Mouse (Mus musculus) midbrain, embryonic 12.5 days (tissue): ENCODE results near the gene Dennd4c. TPM values are rescaled to one million over a fixed set of nuclear protein-coding genes. Genes with fewer than 3 reads are reported as not detected.
A peak's percentile ranks its signal among the peaks of the same experiment; 100 is the strongest.

Experiments
- ATAC-seq: fragments of 200-750 bp; cut with Nextera tagmentation; 2 replicates; pipeline ENCODE4 v1.8.0; 2017; ENCODE audit warnings: low read depth, moderate TSS enrichment, moderate library complexity; ENCODE audit not compliant: low FRiP score
- H3K27ac ChIP-seq: fragments of 300-500 bp; sonication (generic); replicated peaks from 2 replicates; pipeline ENCODE4 v1.5.1; 2016; ENCODE audit warnings: mild to moderate bottlenecking
- H3K27me3 ChIP-seq: fragments of 300-500 bp; sonication (generic); 2 replicates; pipeline ENCODE4 v1.6.1; 2016; ENCODE audit warnings: mild to moderate bottlenecking
- H3K36me3 ChIP-seq: fragments of 300-500 bp; sonication (generic); 2 replicates; pipeline ENCODE4 v1.6.1; 2016
- H3K4me1 ChIP-seq: fragments of 300-500 bp; sonication (generic); 2 replicates; pipeline ENCODE4 v1.6.1; 2016
- H3K4me2 ChIP-seq: fragments of 300-500 bp; sonication (generic); replicated peaks from 2 replicates; pipeline ENCODE4 v1.6.1; 2016; ENCODE audit warnings: mild to moderate bottlenecking, moderate library complexity
- H3K4me3 ChIP-seq: fragments of 300-500 bp; sonication (generic); 2 replicates; pipeline ENCODE4 v1.5.1; 2016; ENCODE audit warnings: mild to moderate bottlenecking
- H3K9ac ChIP-seq: fragments of 300-500 bp; sonication (generic); replicated peaks from 2 replicates; pipeline ENCODE4 v1.6.1; 2016; ENCODE audit warnings: mild to moderate bottlenecking, moderate library complexity
- H3K9me3 ChIP-seq: fragments of 300-500 bp; sonication (generic); 2 replicates; pipeline ENCODE4 v1.6.1; 2016; ENCODE audit warnings: mild to moderate bottlenecking
- WGBS: fragments of 180-500 bp; shearing (Covaris S2); methylation state at CpG from one replicate; pipeline ENCODE4 v1.1.7; 2016; 5-methylcytosine and 5-hydroxymethylcytosine counted together
- polyA plus RNA-seq: library from polyadenylated mRNA; unstranded; fragments of >200 nt; fragmentation: Nextera tagmentation; extraction: Ambion mirVana; gene quantifications from 2 replicates; pipeline ENCODE4 v1.2.1, GENCODE M21; 2016

Dennd4c gene
- polyA plus RNA-seq: 6.1 and 10.3 TPM in 2 replicates

DNA sequence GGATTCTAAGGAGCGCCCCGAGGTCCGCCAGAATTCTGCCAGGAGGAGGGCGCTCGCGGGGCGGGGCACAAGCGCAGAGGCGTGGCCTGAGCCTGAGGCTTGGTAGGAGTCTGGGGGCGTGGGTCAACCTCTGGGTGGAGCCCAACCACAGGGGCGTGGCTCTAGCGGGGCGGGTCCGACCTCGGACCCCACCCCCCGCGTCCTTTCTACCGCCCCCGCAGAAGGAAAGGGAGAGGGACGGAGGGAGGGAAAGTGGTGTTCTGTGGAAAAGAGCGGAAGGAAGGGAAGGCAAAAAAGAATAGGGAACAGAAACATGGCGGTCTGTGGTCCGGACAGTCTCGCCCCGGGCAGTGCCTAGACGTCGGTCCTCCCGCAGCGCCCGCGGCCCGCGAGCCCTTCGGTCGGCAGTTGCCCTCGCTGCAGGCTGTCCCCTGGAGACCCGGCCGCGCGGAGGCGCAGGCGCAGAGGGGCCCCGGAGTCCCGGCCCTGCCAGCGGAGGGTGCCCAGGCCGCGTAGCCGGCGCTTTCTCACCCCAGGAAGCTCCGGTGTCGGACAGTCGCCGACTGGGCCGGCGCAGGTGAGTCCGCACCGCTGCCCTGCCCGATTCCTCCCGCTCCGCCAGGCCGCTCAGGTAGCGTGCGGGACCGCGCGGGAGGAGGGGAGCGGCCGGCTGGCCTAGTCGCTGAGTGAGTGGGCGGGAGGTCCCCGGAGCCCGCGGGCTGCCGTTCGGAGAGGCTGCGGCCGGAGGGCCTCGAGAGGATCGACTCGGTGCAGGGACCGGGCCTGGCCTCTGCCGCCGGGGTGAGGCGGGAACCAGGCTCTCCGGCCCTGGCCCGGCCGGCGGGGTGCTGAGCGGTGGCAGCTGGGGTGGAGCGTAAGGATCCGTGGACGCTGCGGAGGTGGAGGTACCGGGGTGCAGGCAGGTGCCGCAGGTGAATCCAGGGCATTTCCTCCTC, at the start of gene Dennd4c:
TSS of gene Dennd4c (plus strand) at position 220 of the 956 bp plus-strand sequence.
- peaks cover 13% of the 10 kb centered on the region for H3K4me1 ChIP-seq
- ATAC-seq: peak; percentile 96
- peak within 1 kb of the TSS; percentile 92 for H3K9ac ChIP-seq
- H3K27me3 ChIP-seq: no peaks in the 10 kb centered on the region
- H3K27ac ChIP-seq: peak within 1 kb of the TSS; percentile 88
- peak within 1 kb of the TSS; percentile 85 for H3K4me2 ChIP-seq
- no peaks in the 10 kb centered on the region for H3K36me3 ChIP-seq
- WGBS: under 1% methylated on average over 76 of the region's 95 CpGs
- peak within 1 kb of the TSS; percentile 97 for H3K4me3 ChIP-seq
- H3K9me3 ChIP-seq: no peaks in the 10 kb centered on the region

DNA sequence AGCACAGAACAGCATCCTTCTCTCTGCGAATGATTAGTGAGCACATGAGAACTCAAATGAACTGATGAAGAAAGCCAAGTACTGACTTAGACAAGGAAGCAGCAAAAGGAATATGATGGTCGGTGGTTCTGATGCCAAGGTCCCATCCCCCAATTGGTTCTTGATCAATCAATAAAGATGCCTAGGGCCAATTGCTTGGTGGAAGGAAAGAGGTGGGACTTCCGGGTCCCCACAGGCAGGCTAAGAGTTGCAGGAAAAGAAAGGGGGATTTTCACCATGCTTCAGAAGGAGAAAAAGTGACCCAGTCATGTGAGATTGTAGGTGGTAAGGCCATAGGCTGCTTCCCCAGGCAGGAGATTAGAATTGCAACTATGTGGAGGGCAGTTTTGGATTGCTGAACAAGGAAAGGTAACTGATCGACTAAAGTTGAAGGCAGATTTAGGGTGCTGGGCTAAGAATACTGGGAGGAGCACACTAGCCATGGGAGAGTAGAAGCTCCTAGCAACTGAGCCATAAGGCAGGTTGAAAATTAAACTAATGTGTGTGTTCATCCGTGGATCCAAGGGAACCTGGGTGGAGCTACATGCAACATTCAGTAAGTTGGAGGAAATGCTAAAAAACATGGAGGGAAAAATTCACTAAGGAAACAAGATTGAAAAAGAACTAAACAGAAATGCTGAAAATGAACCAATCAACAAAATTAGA, 49.0 kb upstream of the Dennd4c start:
- 72% methylated on average over 5 of the region's 5 CpGs for WGBS
- H3K9me3 ChIP-seq: no peaks in the 10 kb centered on the region

DNA sequence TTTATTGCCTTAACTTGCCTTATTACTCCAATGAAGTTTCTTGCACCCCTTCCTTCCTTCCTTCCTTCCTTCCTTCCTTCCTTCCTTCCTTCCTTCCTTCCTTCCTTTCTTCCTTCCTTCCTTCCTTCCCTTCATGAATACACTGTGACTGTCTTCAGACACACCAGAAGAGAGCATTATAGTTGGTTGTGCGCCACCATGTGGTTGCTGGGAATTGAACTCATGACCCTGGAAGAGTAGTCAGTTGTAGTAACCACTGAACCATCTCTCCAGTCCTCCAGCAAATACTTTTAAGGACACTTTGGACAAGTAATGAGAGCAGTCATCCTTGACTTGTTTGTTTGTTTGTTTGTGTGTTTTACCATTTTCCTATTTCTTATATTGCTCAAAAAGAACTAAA, 39.6 kb upstream of the Dennd4c start:
- WGBS: 24% methylated on average over 1 of the region's 1 CpGs
- Histone ChIP-seq H3K9me3 (no peaks in the 10 kb centered on the region), H3K27me3 (no peaks in the 10 kb centered on the region), H3K4me1 (no peaks in the 10 kb centered on the region), H3K27ac (no peak overlapping the region), H3K4me2 (no peak overlapping the region), H3K9ac (no peak overlapping the region), H3K4me3 (no peak overlapping the region), H3K36me3 (no peaks in the 10 kb centered on the region)
- no peak for ATAC-seq

More for the DNA sequence above, 49.0 kb upstream of the Dennd4c start:
- Histone ChIP-seq H3K27ac (no peak overlapping the region), H3K4me2 (no peak overlapping the region), H3K4me3 (no peak overlapping the region), H3K36me3 (no peaks in the 10 kb centered on the region), H3K9ac (no peak overlapping the region), H3K4me1 (no peaks in the 10 kb centered on the region), H3K27me3 (no peaks in the 10 kb centered on the region)
- ATAC-seq: no peak

DNA sequence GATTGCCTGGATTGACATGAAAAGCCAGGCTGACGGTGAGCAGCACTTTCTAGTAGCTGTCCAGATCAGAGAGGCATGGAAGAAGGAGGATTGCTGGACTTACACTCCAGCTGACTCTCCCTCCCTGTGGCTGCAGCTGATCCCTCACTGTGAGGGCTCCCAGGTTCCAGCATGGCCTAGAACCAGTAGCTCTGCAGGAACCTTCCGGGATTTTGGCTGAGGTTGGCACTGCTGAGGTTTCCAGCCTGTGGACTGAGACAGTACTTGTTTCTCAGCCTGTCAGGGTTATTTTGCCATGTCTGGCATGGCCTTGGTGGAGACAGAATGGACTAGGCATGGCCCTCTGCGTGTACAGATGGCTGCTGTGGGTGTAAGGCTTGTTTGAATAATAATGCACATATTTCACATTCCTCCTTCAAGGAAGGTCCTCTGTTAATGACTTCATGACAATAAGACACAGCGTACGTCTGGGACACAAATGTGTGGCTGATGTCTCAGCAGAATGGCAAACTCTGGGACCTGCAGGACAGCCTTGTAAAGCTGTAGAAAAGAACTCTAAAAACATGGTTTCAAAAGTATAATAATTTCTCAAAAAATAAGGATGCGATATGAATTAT, 38.2 kb upstream of the Dennd4c start:
- 73% methylated on average over 6 of the region's 6 CpGs for WGBS
- no peak overlapping the region for H3K9ac ChIP-seq
- H3K27ac ChIP-seq: no peak overlapping the region
- no peaks in the 10 kb centered on the region for H3K4me1 ChIP-seq
- no peaks in the 10 kb centered on the region for H3K9me3 ChIP-seq
- no peaks in the 10 kb centered on the region for H3K27me3 ChIP-seq
- H3K4me2 ChIP-seq: no peak overlapping the region
- ATAC-seq: no peak
- no peak overlapping the region for H3K4me3 ChIP-seq
- H3K36me3 ChIP-seq: no peaks in the 10 kb centered on the region

DNA sequence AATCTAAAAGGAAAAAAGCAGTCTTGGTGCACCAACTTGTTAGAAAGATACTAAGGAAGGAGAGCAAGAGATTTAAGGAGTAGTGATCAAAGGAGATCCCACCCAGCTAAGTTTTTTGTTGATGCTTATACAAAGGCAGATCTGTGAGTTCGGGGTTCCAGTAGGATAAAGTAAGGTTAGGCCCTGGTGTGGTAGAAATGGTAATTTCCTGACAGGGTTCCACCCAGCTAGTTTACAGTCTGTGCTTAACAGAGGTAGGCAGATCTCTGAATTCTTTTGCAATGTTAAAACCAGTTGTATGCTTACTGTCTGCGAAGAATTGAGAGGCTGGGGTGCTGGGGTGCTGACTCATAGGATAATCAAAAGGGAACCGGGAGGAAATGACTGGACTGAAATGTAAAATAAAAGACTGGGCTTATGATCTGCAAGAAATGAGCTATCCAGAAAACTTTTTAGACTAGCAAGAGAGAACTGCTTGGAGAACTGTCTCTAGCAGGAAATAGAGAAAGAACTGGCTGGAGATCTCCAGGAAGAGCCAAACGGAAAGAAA, 37.6 kb upstream of the Dennd4c start:
- Histone ChIP-seq H3K36me3 (no peaks in the 10 kb centered on the region), H3K27ac (no peak overlapping the region), H3K9me3 (no peaks in the 10 kb centered on the region), H3K9ac (no peak overlapping the region), H3K4me2 (no peak overlapping the region), H3K27me3 (no peaks in the 10 kb centered on the region), H3K4me3 (no peak overlapping the region), H3K4me1 (no peaks in the 10 kb centered on the region)
- WGBS: 76% methylated on average over 4 of the region's 4 CpGs
- no peak for ATAC-seq

DNA sequence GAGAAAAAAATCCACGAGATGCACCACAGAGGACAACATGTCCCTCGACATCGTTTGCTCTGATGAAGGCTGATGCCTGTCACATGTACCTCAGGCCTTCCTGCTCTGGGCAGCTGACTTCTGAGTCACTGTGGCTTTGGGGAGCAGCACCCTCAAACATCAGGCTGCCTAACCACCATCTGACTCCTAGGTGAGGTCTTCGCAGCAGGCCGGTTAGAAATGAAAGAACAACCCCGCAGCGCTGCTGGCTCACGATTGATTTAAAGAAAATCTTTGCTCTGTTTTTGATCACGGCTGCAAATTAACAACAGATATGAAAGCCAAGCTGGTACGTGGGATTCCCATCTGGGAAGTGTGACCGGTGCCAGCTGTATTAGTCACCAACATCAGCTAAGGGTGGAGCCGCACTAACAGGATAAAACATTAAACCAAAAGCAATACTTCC, 35.6 kb upstream of the Dennd4c start:
- ATAC-seq: no peak
- no peaks in the 10 kb centered on the region for H3K27me3 ChIP-seq
- no peaks in the 10 kb centered on the region for H3K36me3 ChIP-seq
- no peak overlapping the region for H3K4me2 ChIP-seq
- no peaks in the 10 kb centered on the region for H3K4me1 ChIP-seq
- H3K4me3 ChIP-seq: no peak overlapping the region
- no peaks in the 10 kb centered on the region for H3K9me3 ChIP-seq
- H3K27ac ChIP-seq: no peak overlapping the region
- H3K9ac ChIP-seq: no peak overlapping the region
- 87% methylated on average over 12 of the region's 12 CpGs for whole genome bisulfite sequencing

DNA sequence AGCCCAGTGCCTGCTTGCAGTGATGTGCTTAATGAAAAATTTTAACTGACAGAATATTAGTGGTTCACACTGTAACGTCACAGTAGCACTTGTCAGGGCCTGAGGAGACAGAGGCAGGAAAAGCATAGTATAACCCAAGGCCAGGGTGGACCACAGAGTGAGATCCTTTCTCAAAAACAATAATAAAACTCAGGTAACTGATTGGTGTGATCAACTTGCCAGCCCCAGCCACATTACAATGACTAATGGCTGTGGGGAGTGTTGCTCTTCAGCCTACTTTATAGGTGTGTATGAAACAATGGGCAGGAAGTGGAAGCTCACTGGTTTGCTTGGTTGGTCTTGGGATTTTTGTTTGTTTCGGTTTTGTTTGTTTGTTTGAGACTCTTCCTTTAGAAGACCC, 34.8 kb upstream of the Dennd4c start:
- Histone ChIP-seq H3K4me2 (no peak overlapping the region), H3K9me3 (no peaks in the 10 kb centered on the region), H3K4me1 (no peaks in the 10 kb centered on the region), H3K36me3 (no peaks in the 10 kb centered on the region), H3K27me3 (no peaks in the 10 kb centered on the region), H3K4me3 (no peak overlapping the region), H3K9ac (no peak overlapping the region), H3K27ac (no peak overlapping the region)
- ATAC-seq: no peak
- WGBS: 86% methylated on average over 2 of the region's 2 CpGs

DNA sequence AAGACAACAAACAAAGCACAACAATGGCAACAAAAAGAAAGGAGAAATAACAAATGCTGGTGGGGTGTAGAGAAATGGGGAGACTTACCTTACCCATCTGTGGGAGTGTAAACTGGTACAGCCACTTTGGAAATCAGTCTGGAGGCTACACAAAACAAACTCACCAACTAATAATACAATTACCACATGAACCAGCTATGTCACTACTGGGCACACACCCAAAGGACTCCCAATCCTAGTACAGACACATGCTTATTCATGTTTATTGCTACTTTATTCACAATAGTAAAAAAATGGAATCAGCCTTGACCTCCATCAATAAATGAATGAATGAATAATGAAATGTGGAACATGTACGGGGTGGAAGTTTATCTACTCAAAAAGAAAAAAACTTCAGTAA, 33.0 kb upstream of the Dennd4c start:
- no peak overlapping the region for H3K4me3 ChIP-seq
- no peaks in the 10 kb centered on the region for H3K9me3 ChIP-seq
- 93% methylated on average over 1 of the region's 1 CpGs for WGBS
- ATAC-seq: no peak
- no peaks in the 10 kb centered on the region for H3K36me3 ChIP-seq
- no peaks in the 10 kb centered on the region for H3K27me3 ChIP-seq
- H3K9ac ChIP-seq: no peak overlapping the region
- H3K4me2 ChIP-seq: no peak overlapping the region
- H3K27ac ChIP-seq: no peak overlapping the region
- H3K4me1 ChIP-seq: no peaks in the 10 kb centered on the region

DNA sequence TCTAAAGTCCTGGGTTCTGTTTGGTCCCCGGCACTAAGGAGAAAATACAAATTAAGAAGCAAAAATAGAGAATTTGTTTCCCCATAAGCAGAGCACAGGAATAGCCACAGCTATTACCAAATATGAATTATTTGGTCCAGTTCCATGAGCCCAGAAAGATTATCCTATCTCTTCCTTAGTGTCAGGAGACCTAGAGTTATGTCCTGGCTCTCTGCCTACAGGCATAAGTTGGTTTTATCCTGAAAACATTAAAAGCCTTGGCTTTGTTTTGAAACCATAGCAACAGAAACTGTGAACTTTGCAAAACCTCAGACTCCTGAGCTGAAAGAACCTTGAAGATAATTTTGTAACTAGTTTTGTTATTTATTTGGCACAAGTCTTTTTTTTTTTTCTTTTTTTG, 31.2 kb upstream of the Dennd4c start:
- no peaks in the 10 kb centered on the region for H3K9me3 ChIP-seq

DNA sequence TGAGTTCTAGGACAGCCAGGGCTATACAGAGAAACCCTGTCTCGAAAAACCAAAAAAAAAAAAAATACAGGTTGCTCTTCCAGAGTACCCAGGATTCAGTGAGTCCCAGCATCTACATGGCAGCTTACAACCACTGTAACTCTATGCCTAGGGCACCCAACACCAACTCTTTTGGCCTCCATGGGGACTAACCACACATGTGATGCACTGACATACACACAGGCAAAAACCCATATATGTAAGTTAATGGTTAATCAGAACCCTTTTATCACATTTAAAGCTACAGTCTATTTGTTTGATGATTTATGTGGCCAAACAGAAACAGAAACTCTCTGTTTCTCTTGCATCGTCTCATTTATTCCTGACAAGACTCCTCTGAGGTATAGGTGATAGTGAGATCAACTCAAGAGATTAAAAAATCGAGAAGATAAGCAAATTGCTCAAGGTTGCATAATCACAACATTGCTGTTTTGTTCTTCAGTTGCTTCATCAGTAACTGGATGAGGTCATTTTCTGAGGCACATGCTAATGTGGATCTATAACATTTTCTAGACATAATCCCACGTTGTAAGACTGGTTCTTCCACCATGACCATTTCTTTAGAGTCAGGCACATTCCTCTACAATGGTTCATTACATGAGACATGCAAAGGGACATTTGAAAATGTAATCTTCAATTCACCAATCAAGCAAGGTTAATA, 29.3 kb upstream of the Dennd4c start:
- Histone ChIP-seq H3K9ac (no peak overlapping the region), H3K9me3 (no peaks in the 10 kb centered on the region), H3K27me3 (no peaks in the 10 kb centered on the region), H3K4me1 (no peaks in the 10 kb centered on the region), H3K36me3 (no peaks in the 10 kb centered on the region), H3K4me2 (no peak overlapping the region), H3K27ac (no peak overlapping the region), H3K4me3 (no peak overlapping the region)
- no peak for ATAC-seq
- WGBS: 80% methylated on average over 4 of the region's 4 CpGs

More for the DNA sequence above, 31.2 kb upstream of the Dennd4c start:
- ATAC-seq: no peak
- WGBS: 100% methylated on average over 1 of the region's 1 CpGs
- Histone ChIP-seq H3K4me3 (no peak overlapping the region), H3K9ac (no peak overlapping the region), H3K36me3 (no peaks in the 10 kb centered on the region), H3K27me3 (no peaks in the 10 kb centered on the region), H3K4me1 (no peaks in the 10 kb centered on the region), H3K27ac (no peak overlapping the region), H3K4me2 (no peak overlapping the region)

DNA sequence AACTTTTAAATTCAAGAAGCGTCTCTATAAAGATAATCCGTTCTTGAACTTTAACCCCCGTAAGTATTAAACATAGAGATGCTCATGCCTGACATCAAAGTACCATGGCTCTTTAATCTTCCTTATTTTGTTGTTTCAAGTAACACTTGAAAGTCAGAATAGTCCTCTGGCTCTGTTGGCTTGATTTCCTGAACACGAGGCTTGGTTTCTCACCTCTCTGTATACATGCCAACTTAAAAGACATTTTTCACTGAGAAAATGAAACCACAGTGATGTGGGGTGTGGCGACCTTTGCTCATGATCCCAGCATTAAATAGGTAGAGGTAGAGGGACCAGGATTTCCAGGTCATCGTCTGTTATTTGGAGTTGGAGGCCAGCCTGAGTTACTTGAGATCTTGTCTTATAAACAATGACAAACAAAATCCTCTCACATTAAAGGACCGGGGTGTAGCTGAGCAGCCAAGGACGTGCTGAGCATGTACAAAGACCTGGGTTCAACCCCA, 26.4 kb upstream of the Dennd4c start:
- H3K9me3 ChIP-seq: no peaks in the 10 kb centered on the region
- H3K9ac ChIP-seq: no peak overlapping the region
- no peak overlapping the region for H3K4me3 ChIP-seq
- no peaks in the 10 kb centered on the region for H3K4me1 ChIP-seq
- 84% methylated on average over 8 of the region's 8 CpGs for WGBS
- no peaks in the 10 kb centered on the region for H3K36me3 ChIP-seq
- no peak overlapping the region for H3K4me2 ChIP-seq
- ATAC-seq: no peak
- H3K27ac ChIP-seq: no peak overlapping the region
- H3K27me3 ChIP-seq: no peaks in the 10 kb centered on the region
